Mouse (Mus musculus) olfactory bulb, adult 2 months (tissue): Measurements from ENCODE around the gene Ube4b. TPM values are rescaled to one million over a fixed set of nuclear protein-coding genes. Genes with fewer than 3 reads are reported as not detected.

Experiments
- H3K27ac ChIP-seq: fragments of 200-500 bp; 2 replicates; pipeline ENCODE4 v1.5.1; 2012; ENCODE audit warnings: low read depth, low read length; ENCODE audit not compliant: insufficient read depth
- H3K4me1 ChIP-seq: fragments of 200-500 bp; 2 replicates; pipeline ENCODE4 v1.6.1; 2012; ENCODE audit warnings: low read length; ENCODE audit not compliant: control insufficient read depth, insufficient read depth
- H3K4me3 ChIP-seq: fragments of 200-500 bp; 2 replicates; pipeline ENCODE4 v1.5.1; 2012; ENCODE audit warnings: mild to moderate bottlenecking, low read depth, low read length, moderate library complexity; ENCODE audit not compliant: insufficient read depth
- CTCF ChIP-seq: fragments of 200-500 bp; IDR thresholded peaks from 2 replicates; pipeline ENCODE4 v1.5.1; 2012; ENCODE audit warnings: low read depth, mild to moderate bottlenecking, low read length, moderate library complexity; ENCODE audit not compliant: insufficient read depth
- POLR2A ChIP-seq: fragments of 200-500 bp; IDR thresholded peaks from 2 replicates; pipeline ENCODE4 v1.6.1; 2012; ENCODE audit warnings: mild to moderate bottlenecking, low read depth, low read length, moderate library complexity; ENCODE audit not compliant: insufficient read depth
- WGBS: fragments of 180-500 bp; shearing (Covaris S2); methylation state at CpG from one replicate; pipeline ENCODE4 v1.1.7; 2018; 5-methylcytosine and 5-hydroxymethylcytosine counted together
- polyA plus RNA-seq: library from polyadenylated mRNA; stranded (reverse); fragments of >200 nt; gene quantifications from 2 replicates; pipeline ENCODE4 v1.2.4, GENCODE M21; 2012; ENCODE audit warnings: low replicate concordance; ENCODE audit not compliant: missing spikeins, insufficient read depth, insufficient read length

Gene Ube4b
- polyA plus RNA-seq, 1 experiment = not detected

GRCm38 (mm10) chr4:149296501-149296900, 130.0 kb downstream of the Ube4b start:
- 84% methylated on average over 2 of the region's 2 CpGs for WGBS
- TF ChIP-seq POLR2A (no peak), CTCF (no peak)
- peaks cover 7% of the 10 kb centered on the region for H3K4me1 ChIP-seq

DNA sequence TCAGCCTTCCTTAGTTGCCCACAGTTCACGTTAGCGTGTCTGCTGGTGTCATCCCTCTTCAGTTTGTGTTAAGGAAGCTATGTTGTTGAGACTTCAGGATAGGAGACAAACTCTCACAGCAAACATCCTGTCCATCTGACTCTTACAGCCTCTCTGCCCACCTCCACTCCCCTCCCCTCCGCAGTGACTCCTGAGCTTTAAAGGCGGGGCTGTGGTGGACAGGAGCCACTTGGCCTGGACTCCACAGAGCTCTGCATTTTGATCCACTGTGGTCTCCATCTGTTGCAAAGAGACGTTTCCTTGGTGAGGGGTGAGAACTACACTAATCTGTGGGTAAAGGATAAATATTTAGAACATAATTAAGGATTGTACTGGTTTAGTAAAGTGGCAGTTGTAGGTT, 133.6 kb downstream of the Ube4b start:
- 76% methylated on average over 5 of the region's 5 CpGs for WGBS
- TF ChIP-seq CTCF (no peak), POLR2A (no peak)
- H3K27ac ChIP-seq = no peak overlapping the region

More at GRCm38 (mm10) chr4:149296501-149296900, 130.0 kb downstream of the Ube4b start:
- H3K27ac ChIP-seq = no peak overlapping the region
- H3K4me3 ChIP-seq = no peak overlapping the region

DNA sequence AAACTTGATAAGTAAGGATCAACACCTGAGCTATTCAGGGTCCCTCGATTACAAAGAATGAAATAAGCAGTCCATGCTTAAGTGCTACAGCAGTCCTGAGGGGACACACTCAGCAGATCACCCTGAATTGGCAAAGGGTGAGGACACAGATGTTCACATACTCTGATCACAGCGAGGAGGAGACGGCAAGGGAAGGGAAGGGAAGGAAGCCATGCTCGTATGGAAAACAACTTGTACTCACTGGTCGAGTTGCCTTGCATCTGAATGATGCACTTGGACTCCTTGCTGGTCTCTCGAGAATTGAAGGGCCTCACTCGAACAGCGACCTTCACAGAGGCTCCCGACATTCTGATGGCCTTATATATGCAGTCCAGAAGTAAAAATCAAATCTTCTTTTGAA, 135.5 kb downstream of the Ube4b start:
- 74% methylated on average over 9 of the region's 9 CpGs for WGBS
- Histone ChIP-seq H3K4me1 (peaks cover 5% of the 10 kb centered on the region; the same call in 1 of the 2 replicates), H3K27ac (no peak overlapping the region), H3K4me3 (no peak overlapping the region)
- TF ChIP-seq CTCF (no peak), POLR2A (no peak)

More for the DNA sequence above, 133.6 kb downstream of the Ube4b start:
- Histone ChIP-seq H3K4me3 (no peak overlapping the region), H3K4me1 (peaks cover 2% of the 10 kb centered on the region; the same call in 1 of the 2 replicates)

DNA sequence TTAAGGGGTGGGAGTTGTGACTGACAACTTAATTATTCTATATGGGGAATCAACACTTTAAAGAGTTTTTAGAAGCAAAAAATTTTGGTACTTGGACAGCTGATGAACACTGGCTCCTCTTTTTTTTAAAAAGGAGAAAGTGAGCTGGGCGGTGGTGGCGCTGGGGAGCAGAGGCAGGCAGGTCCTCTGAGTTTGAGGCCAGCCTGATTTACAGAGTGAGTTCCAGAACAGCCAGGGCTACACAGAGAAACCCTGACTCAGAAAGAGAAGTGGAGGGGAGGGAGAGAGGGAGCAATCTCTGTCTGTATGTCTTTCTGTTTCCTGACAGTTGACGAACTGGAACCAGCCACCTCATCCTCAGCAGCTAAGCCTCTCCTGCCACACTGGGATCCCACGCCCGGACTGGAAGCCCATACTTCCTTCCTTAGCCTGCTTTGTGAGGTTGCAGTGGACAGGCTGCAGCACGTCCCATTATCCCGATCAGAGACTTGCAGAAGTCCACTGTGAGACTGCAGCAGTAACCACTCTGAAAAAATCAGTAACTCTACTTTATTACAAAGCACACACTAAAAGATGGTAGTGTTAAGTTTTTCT, 136.3 kb downstream of the Ube4b start:
- WGBS = 93% methylated on average over 7 of the region's 7 CpGs
- Histone ChIP-seq H3K27ac (no peak overlapping the region), H3K4me1 (peaks cover 5% of the 10 kb centered on the region; the same call in 1 of the 2 replicates), H3K4me3 (no peak overlapping the region)
- TF ChIP-seq CTCF (no peak), POLR2A (no peak)

DNA sequence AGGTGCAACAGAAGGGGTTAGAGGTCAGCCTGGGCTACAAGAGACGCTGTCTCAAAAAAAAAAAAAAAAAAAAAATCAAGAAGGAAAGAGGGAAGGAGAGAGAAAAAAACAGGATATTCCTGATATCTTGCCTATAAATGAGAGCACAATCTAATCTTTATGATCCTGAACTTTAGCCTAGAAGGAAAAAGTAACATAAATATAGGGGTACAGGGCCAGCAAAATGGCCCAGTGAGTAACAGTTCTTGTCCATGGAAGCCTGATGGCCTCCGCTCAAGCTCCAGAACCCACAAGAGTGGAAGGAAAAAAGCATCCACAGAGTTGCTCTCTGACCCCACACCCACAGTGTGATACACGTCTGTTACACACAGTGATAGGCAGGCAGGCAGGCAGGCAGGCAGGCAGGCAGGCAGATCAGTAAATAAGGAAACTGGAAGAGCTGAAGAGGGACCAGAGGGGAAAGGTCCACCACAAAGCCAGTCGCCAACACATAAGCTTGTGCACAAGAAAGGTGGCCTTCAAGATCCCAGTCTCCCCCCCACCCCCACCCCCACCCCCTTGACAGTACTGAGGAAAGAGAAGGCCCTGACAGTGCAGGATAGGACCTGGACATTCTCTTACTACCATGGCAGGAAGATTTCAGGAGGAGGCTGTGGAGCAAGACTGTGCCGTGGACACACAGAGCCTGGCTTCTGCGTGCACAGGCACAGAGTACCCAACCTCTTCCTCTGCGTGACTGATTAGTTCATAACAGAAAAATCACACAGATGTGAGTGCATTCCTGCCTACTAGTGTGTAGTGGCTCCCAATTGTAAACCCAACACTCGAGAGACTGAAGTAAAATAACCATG, 140.0 kb downstream of the Ube4b start:
- peaks cover 11% of the 10 kb centered on the region for H3K4me1 ChIP-seq
- H3K4me3 ChIP-seq = no peak overlapping the region
- 88% methylated on average over 8 of the region's 8 CpGs for WGBS
- TF ChIP-seq CTCF (no peak), POLR2A (no peak)
- H3K27ac ChIP-seq = no peak overlapping the region

DNA sequence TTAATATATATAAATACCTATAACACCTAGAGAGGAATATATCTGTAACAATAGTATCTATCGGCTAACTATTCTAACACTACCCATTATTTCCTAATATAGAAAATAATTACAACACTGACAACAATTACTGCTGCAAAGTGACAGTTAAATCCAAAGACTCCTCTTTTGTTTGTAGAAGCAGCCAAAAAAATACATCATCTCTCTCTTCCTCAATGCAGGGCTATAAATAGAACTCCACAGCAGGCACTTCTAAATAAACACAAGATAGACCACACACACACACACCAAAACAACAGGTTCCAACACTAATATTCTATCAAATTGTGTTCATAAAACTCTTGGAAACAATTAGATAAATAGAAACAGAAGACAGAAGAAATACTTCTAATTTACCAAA, 140.9 kb downstream of the Ube4b start:
- WGBS = 42% methylated on average over 1 of the region's 1 CpGs
- no peak overlapping the region for H3K27ac ChIP-seq
- TF ChIP-seq POLR2A = no peak
- TF ChIP-seq CTCF = no peak
- peaks cover 12% of the 10 kb centered on the region for H3K4me1 ChIP-seq
- no peak overlapping the region for H3K4me3 ChIP-seq

DNA sequence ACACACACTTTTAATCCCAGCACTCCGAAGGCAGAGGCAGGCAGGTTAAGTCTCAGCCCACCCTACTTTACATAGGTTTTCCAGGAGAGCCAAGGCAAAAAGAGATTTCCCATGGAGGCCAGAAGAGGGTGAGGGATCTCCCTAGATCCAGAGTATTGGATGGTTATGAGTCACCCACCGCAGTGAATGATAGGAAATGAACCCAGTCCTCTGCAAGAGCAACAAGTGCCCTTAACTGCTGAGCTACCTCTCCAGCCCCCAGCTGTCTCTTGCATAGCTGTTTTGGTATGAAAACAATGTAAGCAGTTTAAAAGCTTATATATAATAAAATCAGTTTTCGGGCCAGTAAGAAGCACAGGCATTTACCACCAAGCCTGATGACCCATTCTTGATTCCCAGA, 143.5 kb downstream of the Ube4b start:
- no peak overlapping the region for H3K4me3 ChIP-seq
- H3K4me1 ChIP-seq = peaks cover 12% of the 10 kb centered on the region
- TF ChIP-seq POLR2A = no peak
- TF ChIP-seq CTCF = no peak
- H3K27ac ChIP-seq = no peak overlapping the region
- whole genome bisulfite sequencing = 86% methylated on average over 3 of the region's 3 CpGs

DNA sequence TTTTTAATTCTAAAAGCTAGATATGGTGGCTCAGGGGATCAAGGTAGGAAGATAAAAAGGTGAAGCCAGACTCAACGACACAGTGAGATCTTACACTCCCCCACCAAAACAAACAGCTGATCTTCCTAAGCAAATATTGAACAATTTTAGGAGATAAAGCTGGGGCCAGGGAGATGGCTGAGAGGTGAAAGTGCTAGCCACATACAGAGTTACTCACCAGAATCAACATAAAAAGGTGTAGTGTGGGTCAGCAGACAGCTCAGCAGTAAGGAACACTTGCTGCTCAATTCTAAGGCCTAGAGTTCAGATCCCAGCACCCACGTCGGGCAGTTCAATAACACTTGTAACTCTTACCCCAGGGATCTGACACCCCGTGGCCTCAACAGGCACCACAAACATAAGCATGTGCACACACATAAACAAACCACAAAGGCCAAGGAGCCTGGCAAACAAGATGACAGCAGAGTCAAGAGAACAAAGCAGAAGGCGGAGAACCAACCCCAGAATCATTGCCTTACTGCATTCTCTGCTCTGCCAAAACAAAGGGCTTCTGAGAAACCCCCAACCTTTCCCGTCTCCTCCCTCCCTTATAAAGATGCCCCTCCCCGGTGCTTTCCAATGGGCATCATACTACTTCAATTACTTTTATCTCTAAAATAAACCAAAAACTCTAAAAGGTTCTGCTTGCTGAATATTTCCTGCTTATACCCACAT, 144.4 kb downstream of the Ube4b start:
- H3K4me1 ChIP-seq = peaks cover 12% of the 10 kb centered on the region
- TF ChIP-seq POLR2A (no peak), CTCF (no peak)
- H3K27ac ChIP-seq = no peak overlapping the region
- 65% methylated on average over 7 of the region's 7 CpGs for WGBS
- no peak overlapping the region for H3K4me3 ChIP-seq

Other genes with a start within 250 kb of the Ube4b start
- 79.8 and 484 TPM in 2 replicates for gene Kif1b, start 119.1 kb downstream of the Ube4b start, polyA plus RNA-seq
- gene Rbp7, start 28.2 kb upstream of the Ube4b start, polyA plus RNA-seq = not detected in 2 replicates
- gene Tmem274, start 50.6 kb upstream of the Ube4b start, polyA plus RNA-seq = not detected in 2 replicates
- not detected in 2 replicates for gene Nmnat1, start 58.5 kb upstream of the Ube4b start, polyA plus RNA-seq
- not detected in 2 replicates for gene Lzic, start 58.5 kb upstream of the Ube4b start, polyA plus RNA-seq
- not detected in 2 replicates for gene Ctnnbip1, start 91.5 kb upstream of the Ube4b start, polyA plus RNA-seq
- 68.1 and 138 TPM in 2 replicates for gene Clstn1, start 159.7 kb upstream of the Ube4b start, polyA plus RNA-seq